Mouse (Mus musculus) CD4-positive, CD25-positive, alpha-beta regulatory T cell, adult 2 months (primary cell): ENCODE data around the gene L3mbtl4.
"Not testable (repeated sequence)": the region's sequence is repeated elsewhere in the genome, so short reads cannot be mapped to it uniquely, and the experiment has no call there.

ENCODE experiments used
- DNase-seq: peaks from one replicate; pipeline ENCODE4 v3.0.0-alpha.2; 2012; ENCODE audit warnings: low read depth, low spot score

L3mbtl4 gene

DNA sequence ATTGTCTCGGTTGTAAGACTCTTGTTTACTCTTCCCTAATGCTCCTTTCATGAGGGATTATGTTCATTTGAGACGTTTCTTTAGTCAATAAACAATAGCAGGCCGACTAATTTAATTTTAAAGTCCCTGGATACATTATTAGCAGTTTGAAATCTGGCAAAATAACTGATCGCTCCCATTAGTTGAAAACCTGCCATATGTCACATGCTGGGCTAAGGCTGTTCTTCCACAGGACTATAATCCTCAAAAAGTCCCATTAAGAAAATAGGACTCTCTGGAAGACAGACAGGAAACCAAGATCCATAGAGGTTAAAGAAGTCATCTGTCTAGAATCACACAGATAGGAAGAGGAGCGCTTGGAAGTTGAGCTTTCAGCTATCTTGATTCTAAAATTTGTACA is 114.9 kb downstream of the L3mbtl4 start:
- no peak for DNase-seq

DNA sequence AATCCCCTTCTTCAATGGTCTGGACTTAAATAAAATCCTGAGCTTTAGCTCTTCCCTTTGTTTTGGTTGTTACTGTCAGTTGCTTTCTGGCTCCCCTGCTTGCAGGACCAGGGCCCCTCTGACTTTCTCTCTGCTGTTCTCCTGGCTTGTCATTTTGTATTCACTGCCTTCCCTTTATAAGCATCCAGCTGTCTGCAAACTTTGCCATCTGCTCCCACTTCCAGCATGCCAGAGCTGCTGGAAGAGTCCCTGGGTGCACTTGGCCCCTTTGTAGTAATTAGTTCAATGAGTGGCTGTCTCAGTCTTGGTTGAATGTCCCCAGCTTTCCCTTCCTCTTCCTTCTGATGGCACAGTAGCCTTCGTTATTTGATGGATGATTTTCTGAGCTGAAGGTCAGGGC is 132.4 kb downstream of the L3mbtl4 start:
- no peak for DNase-seq

DNA sequence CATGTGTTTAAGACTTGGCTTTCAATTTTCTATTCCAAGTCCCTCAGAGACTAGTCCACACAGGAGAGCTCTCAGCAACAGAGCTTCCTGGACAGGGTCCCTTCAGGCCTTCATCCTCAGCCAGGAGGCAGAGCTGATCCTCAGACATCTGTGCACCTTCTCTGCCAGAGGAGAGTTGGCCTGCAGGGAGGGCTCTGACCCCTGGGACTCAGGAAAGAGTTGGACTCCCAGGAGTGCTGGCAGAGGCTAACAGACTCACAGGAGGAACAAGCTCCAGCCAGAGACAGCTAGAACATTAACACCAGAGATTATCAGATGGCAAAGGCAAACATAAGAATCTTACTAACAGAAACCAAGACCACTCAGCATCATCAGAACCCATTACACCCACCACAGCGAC is 133.5 kb downstream of the L3mbtl4 start:
- not testable (repeated sequence) for DNase-seq

DNA sequence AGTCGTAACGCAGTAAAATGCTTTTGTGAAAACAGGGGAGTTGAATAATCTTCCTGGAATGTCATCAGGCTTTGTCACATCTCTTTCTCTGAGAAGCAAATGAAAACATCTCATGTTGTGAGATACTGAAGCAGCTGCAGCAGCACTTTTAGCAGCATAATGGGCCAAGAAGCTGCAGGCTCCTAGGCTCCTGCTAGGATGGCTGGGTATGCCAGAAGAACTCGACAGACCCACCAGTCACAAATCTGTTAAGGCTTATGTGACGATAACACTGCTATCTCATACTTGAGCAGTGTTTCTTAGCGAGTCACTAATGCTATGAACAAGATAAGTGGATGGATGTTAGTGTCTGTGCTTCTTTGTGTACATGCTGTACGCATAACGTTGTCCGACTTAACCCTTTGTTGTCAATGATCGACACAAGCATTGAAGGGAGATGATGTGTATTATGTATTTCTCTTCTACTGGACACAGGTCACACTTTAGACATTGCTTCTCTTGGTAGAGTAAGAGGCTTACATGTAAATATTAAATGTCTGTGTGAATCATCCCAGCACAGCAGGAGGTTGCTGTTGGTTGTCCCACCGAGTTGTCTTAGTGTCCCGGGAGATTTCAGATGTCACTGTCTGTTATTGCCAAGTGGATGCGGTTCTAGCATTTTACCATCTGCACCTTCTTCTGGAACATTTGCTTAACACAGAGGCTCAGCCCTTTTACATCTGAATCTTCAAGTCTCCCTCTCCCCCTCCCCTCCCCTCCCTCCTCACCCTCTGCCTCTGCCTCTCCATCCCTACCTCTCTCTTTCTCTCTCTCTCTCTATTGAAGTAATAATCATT is 149.3 kb downstream of the L3mbtl4 start:
- no peak for DNase-seq

DNA sequence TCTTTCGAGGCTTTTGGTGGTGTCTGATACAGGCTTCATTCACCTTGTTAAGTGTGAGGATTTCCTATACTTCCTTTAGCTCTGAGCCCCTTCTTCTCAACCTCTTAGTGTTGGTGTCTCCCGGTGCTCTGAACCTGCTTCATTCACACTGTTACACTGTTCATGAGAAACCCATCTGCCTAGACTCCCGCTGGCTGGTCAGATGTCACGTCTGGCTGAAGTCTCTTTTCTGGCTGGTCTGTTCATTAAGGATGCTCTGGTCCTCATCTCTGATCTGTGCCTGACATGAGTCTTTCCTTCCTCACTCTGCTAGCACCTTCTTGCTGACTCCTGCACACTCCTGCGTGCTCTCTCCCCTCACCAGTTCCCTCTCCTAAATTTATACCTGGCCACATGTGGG is 160.0 kb downstream of the L3mbtl4 start:
- DNase-seq, result no peak

DNA sequence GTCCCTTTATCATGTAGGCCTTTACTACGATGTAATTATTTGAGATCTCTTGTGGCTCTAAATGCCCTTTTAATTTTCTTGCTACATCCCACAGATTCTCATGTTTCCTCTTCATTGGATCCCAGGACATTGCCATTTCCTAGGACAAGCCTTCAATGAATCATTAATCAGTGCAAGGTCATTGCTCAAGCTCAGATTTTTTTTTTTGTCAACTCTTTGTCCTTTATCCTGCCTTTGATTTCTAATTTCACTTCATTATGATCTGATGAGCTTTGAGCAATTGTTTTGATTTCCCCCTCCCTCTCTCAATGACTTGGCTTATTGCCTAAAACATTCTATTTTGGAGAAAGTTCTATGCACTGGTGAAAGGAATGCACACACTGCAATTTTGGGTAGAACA is 177.3 kb downstream of the L3mbtl4 start:
- DNase-seq, result no peak

DNA sequence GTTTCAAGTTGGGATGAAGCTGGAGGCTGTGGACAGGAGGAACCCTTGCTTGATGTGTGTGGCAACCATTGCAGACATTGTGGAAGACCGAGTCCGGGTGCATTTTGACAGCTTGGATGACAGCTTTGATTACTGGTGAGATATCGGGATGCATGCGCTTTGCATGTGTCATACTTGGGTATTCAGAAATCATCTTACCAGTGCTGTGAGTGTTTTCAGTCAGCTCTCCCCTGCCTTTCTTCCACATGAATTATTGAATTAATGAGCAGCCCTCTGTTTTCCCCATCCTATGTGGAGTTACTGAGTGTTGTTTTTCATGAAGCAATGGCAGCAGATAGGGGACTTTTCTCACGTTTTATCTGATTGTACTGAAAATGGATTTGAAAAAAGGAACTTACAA is 187.9 kb downstream of the L3mbtl4 start:
- DNase-seq, result no peak

DNA sequence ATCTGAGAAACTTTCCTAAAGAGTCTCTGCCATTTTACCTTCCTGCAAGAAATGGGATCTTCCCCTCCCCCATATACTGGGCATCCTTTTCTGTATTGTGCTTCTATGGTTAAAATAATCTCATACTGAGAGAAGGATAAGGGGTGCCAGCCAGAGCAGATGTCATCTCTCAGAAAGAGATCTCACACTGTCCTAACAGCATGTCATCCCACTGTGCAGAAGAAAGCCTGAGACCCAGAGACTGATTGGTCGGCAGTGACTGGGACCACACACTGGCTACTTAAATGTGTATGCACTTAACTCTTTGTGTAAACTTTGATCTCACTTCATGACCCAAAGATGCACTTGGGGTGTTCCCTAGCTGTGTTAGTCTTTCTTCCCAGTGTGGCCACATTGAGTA is 193.7 kb downstream of the L3mbtl4 start:
- DNase-seq, result no peak

DNA sequence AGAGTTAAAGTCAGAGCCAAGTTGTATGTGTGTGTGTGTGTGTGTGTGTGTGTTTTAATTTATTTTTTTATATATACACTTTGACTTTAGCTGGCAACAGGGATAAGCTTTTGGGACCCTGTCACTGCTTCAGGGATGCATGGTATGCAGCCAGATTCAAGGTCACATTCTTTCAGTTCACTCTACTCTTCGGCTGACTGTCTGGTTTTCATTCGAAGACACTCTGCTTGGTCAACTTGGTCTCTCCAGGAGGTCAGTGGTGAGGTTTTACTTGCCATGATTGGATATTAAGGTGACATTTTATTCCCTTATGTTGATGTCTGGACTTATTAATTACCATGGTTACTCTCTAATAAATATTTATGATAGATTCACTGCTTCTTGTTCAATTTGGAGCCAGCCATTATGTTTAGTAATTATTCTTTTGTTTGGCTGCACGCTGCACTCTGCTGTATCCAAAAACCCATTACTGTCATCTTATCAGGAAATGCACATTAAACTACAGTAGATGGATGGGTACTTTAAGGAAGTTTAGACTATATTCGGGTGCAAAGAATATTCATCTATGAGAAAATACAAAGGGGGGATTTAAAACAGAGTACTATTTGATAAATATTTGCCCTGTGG is 216.6 kb downstream of the L3mbtl4 start:
- DNase-seq, result no peak

DNA sequence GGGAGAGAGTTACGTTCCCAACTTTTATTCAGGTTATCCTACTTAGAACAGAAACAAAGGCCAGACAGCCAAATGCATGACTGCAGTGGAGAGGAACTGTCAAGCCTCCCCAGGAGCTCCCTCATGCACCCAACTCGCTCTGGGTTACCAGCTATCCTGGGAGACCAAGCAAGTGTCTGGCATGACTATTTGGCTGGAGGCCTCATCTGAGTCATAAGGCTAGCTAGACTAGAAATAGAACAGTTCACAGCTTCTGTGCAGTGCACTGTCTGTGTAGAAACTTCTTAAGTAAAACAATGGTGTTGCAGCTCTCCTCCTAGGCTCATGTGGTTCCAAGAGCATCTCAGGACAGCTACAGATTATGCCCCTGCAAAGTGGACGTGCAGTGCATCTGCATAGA is 218.6 kb downstream of the L3mbtl4 start:
- DNase-seq, result no peak

DNA sequence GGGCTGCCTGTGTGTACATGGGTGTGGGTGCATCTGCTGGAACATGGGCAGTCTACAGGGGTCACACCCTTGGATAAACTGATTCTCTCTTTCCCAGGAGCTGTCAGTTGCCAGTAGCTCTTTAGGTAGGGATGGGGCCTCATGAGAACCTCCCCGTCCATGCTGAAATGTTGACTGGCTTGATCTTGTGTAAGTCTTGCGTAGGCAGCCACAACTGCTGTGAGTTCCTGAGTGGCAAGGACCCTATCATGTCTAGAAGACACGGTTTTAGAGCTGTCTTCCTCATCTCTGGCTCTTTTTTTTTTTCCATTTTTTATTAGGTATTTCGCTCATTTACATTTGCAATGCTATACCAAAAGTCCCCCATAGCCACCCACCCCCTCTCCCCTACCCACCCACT is 229.4 kb downstream of the L3mbtl4 start:
- DNase-seq, result not testable (repeated sequence)

DNA sequence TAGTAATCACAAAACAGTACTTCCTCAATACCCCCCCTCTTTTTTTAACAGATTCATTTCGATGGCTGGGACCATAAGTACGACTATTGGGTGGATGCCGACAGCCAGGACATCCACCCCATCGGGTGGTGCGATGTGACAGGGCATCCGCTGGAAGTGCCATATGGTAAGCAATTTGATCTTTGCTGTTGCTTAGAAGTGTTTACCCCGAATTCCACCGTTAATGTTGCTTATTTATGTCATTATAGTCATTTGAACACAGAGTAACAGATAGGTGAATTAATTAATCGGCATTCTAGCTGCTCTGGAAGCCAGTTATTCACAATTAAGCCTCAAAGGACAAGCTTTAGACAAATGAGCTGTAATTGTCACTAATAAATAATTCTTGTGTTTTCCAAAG is 286.1 kb downstream of the L3mbtl4 start:
- DNase-seq, result no peak

DNA sequence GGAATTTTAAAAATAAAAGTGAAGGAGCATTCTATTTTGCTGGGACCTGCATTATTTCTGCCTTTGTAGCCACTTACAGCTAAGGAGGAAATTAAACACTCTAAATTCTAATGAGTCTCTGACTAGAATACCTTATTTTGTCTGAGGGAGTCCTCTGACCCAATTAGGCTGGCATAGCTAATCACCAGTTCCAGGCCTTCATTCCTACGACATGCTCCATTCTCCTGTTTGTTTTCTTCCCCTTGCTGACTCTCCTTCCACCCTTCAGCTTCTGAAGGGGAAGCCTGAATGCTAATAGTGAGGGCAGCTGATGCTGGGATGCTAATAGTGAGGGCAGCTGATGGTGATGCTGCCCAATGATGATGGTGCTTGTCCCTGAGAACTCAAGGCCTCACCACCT is 286.7 kb downstream of the L3mbtl4 start:
- no peak for DNase-seq

DNA sequence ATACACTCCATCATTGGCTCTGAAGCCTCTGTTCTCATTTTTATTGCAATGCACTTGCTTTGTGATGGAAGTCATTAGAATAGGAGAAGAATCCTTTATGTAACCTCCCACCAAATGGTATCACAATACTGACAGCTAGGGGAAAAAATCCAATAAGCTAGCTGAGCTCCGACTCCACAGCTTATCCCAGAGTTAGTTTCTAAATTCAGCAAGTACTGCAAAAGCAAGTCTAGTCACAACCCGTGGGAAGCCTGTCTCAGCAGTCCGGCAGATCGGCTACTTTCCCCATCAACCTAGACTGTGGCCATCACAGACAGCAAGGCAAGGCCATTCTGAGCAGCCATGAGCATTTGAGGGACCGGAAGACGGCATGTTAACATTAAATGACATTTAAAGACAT is 298.2 kb downstream of the L3mbtl4 start:
- no peak for DNase-seq

DNA sequence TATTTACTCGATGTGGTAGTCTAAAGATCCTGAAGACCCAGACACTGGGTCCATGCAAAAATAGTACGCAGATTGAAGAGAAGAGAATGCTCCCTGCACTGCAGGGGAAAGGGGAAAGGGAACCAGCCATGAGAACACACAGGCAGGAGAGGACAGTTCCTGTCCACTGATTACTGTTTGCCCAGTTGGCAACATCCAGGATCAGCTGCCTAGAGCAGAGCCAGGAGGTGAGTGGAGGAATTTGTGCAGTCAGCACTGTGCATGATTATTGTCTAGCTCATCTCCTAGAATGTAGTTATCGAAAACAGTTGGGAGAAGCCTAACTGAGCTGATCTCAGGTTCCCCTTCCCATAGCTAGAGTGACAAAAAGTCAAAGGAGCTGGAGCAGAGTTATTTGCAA is 311.6 kb downstream of the L3mbtl4 start:
- no peak for DNase-seq

DNA sequence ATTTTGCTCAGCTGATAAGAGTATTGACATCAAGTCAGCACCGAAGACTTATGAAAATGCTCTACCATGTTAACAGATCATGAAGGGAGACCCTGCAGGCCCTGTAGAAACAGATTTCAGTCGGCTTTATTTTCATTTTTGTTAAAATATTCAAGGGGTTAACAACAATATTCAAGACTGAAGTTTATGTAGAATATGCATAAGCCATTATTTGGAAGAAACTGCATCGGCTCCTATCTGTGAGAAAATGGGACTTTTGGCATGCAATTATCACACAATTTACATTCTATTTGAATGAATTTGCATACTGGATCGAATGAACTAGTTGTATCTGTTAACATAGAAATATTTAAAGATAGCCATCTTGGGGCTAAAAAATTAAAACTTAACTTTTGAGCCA is 318.0 kb downstream of the L3mbtl4 start:
- no peak for DNase-seq

DNA sequence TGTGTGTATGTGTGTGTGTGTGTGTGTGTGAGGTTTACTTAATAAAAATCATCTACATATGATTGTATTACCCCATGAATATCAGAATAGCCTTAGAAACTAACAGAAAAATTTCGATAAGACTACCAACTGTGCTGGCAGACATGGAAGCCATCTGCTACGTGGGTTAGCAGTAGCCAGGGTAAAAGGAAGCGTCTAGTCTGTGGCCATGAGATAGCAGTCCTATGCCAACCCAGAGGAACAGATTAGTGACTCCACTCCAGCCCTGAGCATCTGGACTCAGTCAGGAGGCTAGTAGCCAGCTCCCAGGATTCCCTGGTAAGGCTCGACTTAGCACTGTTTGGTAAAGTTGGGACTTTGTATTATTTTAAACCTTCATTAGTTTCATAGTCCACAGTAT is 329.1 kb downstream of the L3mbtl4 start:
- DNase-seq, result no peak

DNA sequence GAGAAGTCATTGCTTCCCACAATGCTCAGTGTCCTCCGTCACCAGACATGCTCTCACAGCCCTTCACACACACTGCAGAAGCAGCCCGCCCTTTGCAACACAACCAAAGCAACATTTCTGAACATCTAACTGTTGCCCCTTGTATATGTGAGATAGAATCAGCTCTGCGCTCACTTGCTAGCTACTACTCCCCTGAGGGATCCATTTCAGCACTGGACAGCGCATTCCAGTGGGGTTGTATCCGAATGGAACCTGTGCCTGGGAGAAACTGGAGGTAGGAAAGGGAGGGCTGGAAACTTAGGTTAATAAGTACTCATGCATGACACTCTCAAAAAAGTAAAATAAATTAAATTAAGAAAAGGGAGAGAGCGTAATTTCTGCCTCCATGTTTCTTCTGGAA is 334.1 kb downstream of the L3mbtl4 start:
- DNase-seq, result no peak

DNA sequence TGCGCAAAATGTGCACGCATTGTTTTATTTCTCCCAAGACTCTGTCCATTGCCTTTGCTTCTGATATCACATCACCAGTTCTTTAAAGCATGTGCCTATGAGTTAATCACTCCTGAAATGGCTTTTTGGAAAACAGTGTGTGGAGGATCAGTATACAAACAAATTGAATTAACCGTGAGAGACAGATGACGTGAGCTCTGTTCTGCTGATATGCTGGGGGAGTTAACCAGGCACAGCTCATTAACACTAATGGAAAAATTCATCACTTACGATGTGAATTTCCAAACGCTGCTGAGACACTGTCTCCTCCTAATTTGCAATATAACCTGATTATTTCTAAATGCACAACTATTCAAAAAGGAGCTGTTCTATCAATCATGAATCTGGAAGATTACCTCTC is 337.6 kb downstream of the L3mbtl4 start:
- DNase-seq, result no peak

DNA sequence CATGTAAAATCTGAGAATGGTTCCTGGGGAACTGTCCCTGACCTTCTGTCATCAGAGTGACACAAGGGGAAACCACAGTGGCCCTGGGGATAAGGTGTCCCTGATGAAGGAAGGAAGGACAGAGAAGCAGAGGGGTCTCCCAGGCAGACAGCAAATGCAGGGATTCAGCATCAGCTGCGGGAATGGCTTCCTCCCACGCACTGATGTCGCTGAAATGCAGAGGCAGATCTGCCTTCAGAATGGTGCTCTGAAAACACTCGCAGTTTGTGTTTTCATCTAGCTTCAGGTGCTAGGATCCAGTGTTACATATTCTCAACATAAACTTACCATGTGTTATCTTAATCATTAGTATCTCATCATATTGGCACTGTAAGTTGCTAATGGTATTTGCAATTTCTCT is 351.7 kb downstream of the L3mbtl4 start:
- no peak for DNase-seq

DNA sequence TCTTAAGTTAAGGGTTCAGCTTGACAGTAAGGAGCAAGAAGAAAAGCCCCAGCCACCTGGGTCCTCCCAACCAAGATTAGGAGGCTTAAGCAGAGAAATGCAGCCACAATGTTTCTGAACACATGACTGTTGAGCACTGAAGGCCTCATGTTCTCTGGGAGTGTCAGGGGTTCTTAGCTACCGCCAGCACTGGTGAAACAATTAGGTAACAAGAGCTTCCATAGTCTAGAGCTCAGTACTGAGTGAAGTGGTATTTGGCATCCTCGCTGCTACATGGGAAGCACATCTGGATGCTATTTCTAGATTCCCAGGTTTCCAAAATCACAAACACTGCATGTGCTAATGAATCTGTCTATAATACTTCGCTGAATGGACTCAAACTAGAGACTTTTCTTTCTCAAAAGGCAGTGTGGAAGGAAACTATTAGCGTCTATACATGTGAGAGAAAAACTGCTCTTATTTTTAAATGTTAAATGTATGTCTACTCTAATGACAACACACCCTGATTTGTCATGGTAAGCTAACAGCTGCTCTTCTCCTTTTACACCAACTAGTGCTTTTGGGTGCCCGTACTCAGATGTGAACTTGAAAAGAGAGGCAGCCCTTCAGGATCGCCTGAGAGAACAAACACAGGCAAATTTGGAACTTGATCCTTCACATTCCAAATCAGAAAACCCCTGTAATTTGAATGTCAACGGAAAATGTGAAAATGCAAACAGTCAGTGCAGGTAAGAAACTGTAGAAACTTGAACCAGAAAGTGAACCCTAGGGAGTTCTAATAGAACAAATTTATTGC is 356.2 kb downstream of the L3mbtl4 start:
- DNase-seq, result no peak

DNA sequence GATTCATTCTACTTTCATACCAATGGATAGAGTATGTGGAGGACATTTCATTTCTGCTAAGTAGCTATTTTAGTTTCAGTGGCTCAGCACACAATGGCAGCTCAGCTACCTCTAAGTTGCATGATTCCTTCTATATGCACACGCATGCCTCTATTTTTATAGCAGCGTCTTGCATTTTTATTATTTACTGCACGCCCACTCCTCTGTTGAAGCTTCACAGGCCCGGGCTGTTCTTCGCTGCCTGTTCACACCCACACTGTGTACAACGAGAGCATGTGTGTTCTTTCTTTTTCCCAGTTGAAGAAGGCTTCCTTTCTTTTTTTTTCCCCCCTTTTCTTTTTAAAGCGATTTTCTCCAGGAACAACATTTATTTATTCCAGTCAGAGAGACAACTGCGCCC is 357.8 kb downstream of the L3mbtl4 start:
- no peak for DNase-seq

DNA sequence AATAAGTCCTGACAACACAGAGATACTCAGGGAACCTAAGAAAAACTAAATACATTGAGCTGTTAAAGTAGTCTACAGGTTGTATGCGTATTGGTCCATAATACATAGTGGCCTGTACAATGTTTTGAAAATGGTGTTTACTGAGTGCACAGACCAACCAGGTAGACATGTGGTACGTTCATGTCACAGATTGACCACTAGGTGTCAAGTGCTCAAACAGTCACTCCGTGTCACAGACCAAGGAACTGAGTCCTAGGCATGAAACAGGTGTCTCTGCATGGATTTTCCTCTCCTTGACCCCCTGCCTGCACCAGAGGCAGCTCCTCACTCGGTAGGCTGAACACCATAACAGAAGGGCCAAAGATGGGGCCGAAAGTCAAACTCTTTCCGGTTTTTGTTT is 366.6 kb downstream of the L3mbtl4 start:
- no peak for DNase-seq
